Mouse (Mus musculus) MEL (cell line): ENCODE results near the gene Uevld. TPM values are rescaled to one million over a fixed set of nuclear protein-coding genes. Genes with fewer than 3 reads are reported as not detected.

ENCODE experiments used
- DNase-seq: peaks from one replicate; pipeline ENCODE4 v3.0.0; 2011; ENCODE audit warnings: low read depth, low spot score
- H3K27ac ChIP-seq: 2 replicates; pipeline ENCODE4 v1.5.1; 2012; ENCODE audit warnings: low read depth, mild to moderate bottlenecking, control low read depth, low read length, moderate library complexity; ENCODE audit not compliant: control insufficient read depth
- H3K27me3 ChIP-seq, 2 experiments: fragments of 150-350 bp in 1 of 2; sonication (generic) in 1 of 2; 2 replicates each; pipeline ENCODE4 v1.6.1; 2012; ENCODE audit warnings: low read length in 2 of 2, mild to moderate bottlenecking in 2 of 2, improper control_type of control experiment in 1 of 2, moderate library complexity in 1 of 2; ENCODE audit not compliant: insufficient read depth in 2 of 2, control insufficient read depth in 1 of 2
- H3K36me3 ChIP-seq, 2 experiments: 2 replicates each; pipeline ENCODE4 v1.6.1; 2012 to 2014; ENCODE audit warnings: low read length in 2 of 2, improper control_type of control experiment in 1 of 2, inconsistent platforms in 1 of 2, mild to moderate bottlenecking in 1 of 2; ENCODE audit not compliant: insufficient read depth in 2 of 2, control insufficient read depth in 1 of 2
- H3K4me1 ChIP-seq, 2 experiments: fragments of 150-350 bp in 1 of 2; sonication (generic) in 1 of 2; 2 replicates each; pipeline ENCODE4 v1.6.1; 2012; ENCODE audit warnings: low read length in 2 of 2, improper control_type of control experiment in 1 of 2, mild to moderate bottlenecking in 1 of 2; ENCODE audit not compliant: insufficient read depth in 2 of 2, control insufficient read depth in 1 of 2
- H3K4me3 ChIP-seq, 2 experiments: fragments of 150-350 bp in 1 of 2; sonication (generic) in 1 of 2; 2 replicates each; pipeline ENCODE4 v1.5.1; 2012; ENCODE audit warnings: low read depth in 2 of 2, low read length in 2 of 2, mild to moderate bottlenecking in 2 of 2, moderate library complexity in 2 of 2, control low read depth in 1 of 2, improper control_type of control experiment in 1 of 2; ENCODE audit not compliant: control insufficient read depth in 1 of 2, insufficient read depth in 1 of 2
- H3K79me2 ChIP-seq: 2 replicates; pipeline ENCODE4 v1.6.1; 2012; ENCODE audit warnings: mild to moderate bottlenecking, low read length, moderate library complexity; ENCODE audit not compliant: control insufficient read depth, poor library complexity, insufficient read depth
- H3K9ac ChIP-seq: 2 replicates; pipeline ENCODE4 v1.6.1; 2012; ENCODE audit warnings: low read depth, mild to moderate bottlenecking, control low read depth, low read length, moderate library complexity; ENCODE audit not compliant: control insufficient read depth, poor library complexity, severe bottlenecking
- H3K9me3 ChIP-seq: fragments of 150-350 bp; sonication (generic); replicated peaks from 2 replicates; pipeline ENCODE4 v1.6.1; 2012; ENCODE audit warnings: mild to moderate bottlenecking, low read length, improper control_type of control experiment, moderate library complexity; ENCODE audit not compliant: insufficient read depth
- CHD2 ChIP-seq: IDR thresholded peaks from 2 replicates; pipeline ENCODE4 v1.6.1; 2011; ENCODE audit warnings: low read length, improper control_type of control experiment
- CTCF ChIP-seq, 3 experiments: IDR thresholded peaks in 2 of 3; conservative IDR thresholded peaks in 1 of 3; 2 replicates each; pipeline ENCODE4 v1.5.1; 2011 to 2012; ENCODE audit warnings: low read length in 3 of 3, low read depth in 2 of 3, mild to moderate bottlenecking in 2 of 3, improper control_type of control experiment in 1 of 3, inconsistent platforms in 1 of 3, mixed read lengths in 1 of 3, moderate library complexity in 1 of 3; ENCODE audit not compliant: control insufficient read depth in 1 of 3, insufficient read depth in 1 of 3, poor library complexity in 1 of 3, severe bottlenecking in 1 of 3
- EP300 ChIP-seq, 2 experiments: IDR thresholded peaks; 2 replicates each; pipeline ENCODE4 v1.6.1; 2011; ENCODE audit warnings: improper control_type of control experiment in 2 of 2, low read length in 2 of 2, low read depth in 1 of 2, mild to moderate bottlenecking in 1 of 2
- GABPA ChIP-seq: IDR thresholded peaks from 2 replicates; pipeline ENCODE4 v1.6.1; 2012; ENCODE audit warnings: low read depth, mild to moderate bottlenecking, inconsistent platforms, low read length, improper control_type of control experiment, moderate library complexity
- GATA1 ChIP-seq: IDR thresholded peaks from 2 replicates; pipeline ENCODE4 v1.6.1; 2011; ENCODE audit warnings: low read depth, low read length, improper control_type of control experiment
- HCFC1 ChIP-seq: IDR thresholded peaks from 2 replicates; pipeline ENCODE4 v1.6.1; 2012; ENCODE audit warnings: low read depth, mild to moderate bottlenecking, inconsistent platforms, low read length, improper control_type of control experiment, moderate library complexity
- MAX ChIP-seq: IDR thresholded peaks from 2 replicates; pipeline ENCODE4 v1.6.1; 2011; ENCODE audit warnings: low read length, improper control_type of control experiment
- MYB ChIP-seq: IDR thresholded peaks from 2 replicates; pipeline ENCODE4 v1.6.1; 2011; ENCODE audit warnings: mild to moderate bottlenecking, low read depth, low read length, improper control_type of control experiment
- NRF1 ChIP-seq: IDR thresholded peaks from 2 replicates; pipeline ENCODE4 v1.6.1; 2014; ENCODE audit warnings: low read depth, mild to moderate bottlenecking, inconsistent platforms, low read length, improper control_type of control experiment, moderate library complexity; ENCODE audit not compliant: poor library complexity, insufficient read depth, severe bottlenecking
- POLR2AphosphoS2 ChIP-seq: IDR thresholded peaks from 2 replicates; pipeline ENCODE4 v1.6.1; 2011; ENCODE audit warnings: low read length, improper control_type of control experiment
- POLR2AphosphoS5 ChIP-seq: IDR thresholded peaks from 2 replicates; pipeline ENCODE4 v1.6.1; 2012; ENCODE audit warnings: low read depth, borderline replicate concordance, mild to moderate bottlenecking, inconsistent platforms, low read length, moderate library complexity, mixed read lengths
- RAD21 ChIP-seq: IDR thresholded peaks from 2 replicates; pipeline ENCODE4 v1.6.1; 2011; ENCODE audit warnings: mild to moderate bottlenecking, low read depth, low read length, improper control_type of control experiment
- RCOR1 ChIP-seq: IDR thresholded peaks from 2 replicates; pipeline ENCODE4 v1.6.1; 2012; ENCODE audit warnings: low read depth, mild to moderate bottlenecking, inconsistent platforms, low read length, improper control_type of control experiment
- SIN3A ChIP-seq: IDR thresholded peaks from 2 replicates; pipeline ENCODE4 v1.6.1; 2012; ENCODE audit warnings: low read length, improper control_type of control experiment, inconsistent platforms
- TAL1 ChIP-seq: IDR thresholded peaks from 2 replicates; pipeline ENCODE4 v1.6.1; 2012; ENCODE audit warnings: mild to moderate bottlenecking, inconsistent platforms, low read length, moderate library complexity, mixed read lengths
- TBP ChIP-seq: IDR thresholded peaks from 2 replicates; pipeline ENCODE4 v1.8.0; 2011; ENCODE audit warnings: low read depth, low read length, improper control_type of control experiment
- TCF12 ChIP-seq: IDR thresholded peaks from 2 replicates; pipeline ENCODE4 v1.6.1; 2014; ENCODE audit warnings: low read depth, mild to moderate bottlenecking, inconsistent platforms, low read length, improper control_type of control experiment, moderate library complexity
- ZC3H11A ChIP-seq: IDR thresholded peaks from 2 replicates; pipeline ENCODE4 v1.6.1; 2012; ENCODE audit warnings: low read depth, mild to moderate bottlenecking, inconsistent platforms, low read length, improper control_type of control experiment
- ZKSCAN1 ChIP-seq: IDR thresholded peaks from 2 replicates; pipeline ENCODE4 v1.6.1; 2012; ENCODE audit warnings: low read depth, mild to moderate bottlenecking, inconsistent platforms, low read length, improper control_type of control experiment, moderate library complexity
- ZNF384 ChIP-seq: IDR thresholded peaks from 2 replicates; pipeline ENCODE4 v1.6.1; 2012; ENCODE audit warnings: low read depth, mild to moderate bottlenecking, inconsistent platforms, low read length, improper control_type of control experiment
- polyA plus RNA-seq, 2 experiments: library from polyadenylated mRNA; stranded (reverse) in 1 of 2; unstranded in 1 of 2; fragments of >175 nt in 1 of 2; fragments of >200 nt in 1 of 2; gene quantifications; 2 replicates each; pipeline versions ENCODE4 v1.2.1 to v1.2.4; 2012; ENCODE audit warnings: low replicate concordance in 2 of 2, low read depth in 1 of 2; ENCODE audit not compliant: insufficient read length in 2 of 2, insufficient read depth in 1 of 2, missing spikeins in 1 of 2
- total RNA-seq: library from RNA; depleted of rRNA; stranded (reverse); fragments of 300-350 nt; gene quantifications from 2 replicates; pipeline ENCODE4 v1.2.3, GENCODE M21; 2012

Gene Uevld
- total and polyA plus RNA-seq, 3 experiments, result 1.9 to 5.4 TPM; not detected in 1

DNA sequence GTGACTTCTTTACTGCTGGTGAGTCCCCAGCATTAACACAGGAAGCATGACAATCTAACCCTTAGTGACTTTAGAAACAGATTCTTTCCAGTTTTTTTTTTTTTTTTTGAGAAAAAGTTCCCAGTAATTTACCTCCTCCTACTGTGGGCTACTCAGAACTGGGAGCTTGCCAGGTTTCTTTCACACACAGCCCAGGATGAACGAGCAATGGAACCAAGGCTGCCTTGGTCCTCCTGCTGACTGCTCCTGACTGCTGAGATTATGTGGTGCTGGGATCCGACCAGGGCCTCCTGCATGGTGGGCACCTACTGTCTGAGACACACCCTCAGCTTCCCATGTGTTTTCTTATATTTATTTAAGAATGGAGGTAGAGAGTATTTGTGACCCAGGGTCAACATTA is 28.7 kb upstream of the Uevld start:
- peaks cover 0 to 6% of the 10 kb centered on the region in 2 experiments; a peak in 2 of 4 replicates for H3K4me1 ChIP-seq
- no peaks in the 10 kb centered on the region for H3K79me2 ChIP-seq
- H3K27ac ChIP-seq, result no peak overlapping the region
- H3K9ac ChIP-seq, result no peak overlapping the region
- no peak overlapping the region for H3K4me3 ChIP-seq
- H3K36me3 ChIP-seq, result peaks cover 4 to 5% of the 10 kb centered on the region in 2 experiments; a peak in 3 of 4 replicates
- H3K9me3 ChIP-seq, result no peaks in the 10 kb centered on the region
- no peak for TF ChIP-seq GABPA
- TF ChIP-seq GATA1, result no peak
- TF ChIP-seq MYB, result no peak
- no peak for TF ChIP-seq POLR2AphosphoS5
- no peaks in the 10 kb centered on the region; a peak in 2 of 4 replicates for H3K27me3 ChIP-seq
- no peak for DNase-seq

DNA sequence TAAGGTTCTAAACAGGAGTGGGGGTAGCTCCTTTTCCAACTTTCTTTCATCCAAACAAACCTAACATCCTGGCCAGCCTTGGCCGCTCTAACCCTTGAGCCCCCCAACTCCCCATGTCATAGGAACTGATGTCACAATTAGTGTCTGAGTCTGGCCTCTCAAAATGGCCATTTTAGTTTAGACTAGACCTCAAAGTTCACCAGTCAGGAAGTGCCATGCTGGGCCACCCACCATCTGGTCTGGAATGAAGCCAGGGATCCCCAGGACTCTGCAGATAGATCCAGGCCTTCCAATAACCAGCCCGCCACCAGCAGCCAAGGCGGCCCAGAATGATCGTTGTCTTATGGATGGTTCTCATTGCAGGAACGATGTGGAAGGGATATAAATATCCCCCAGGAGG is 28.3 kb upstream of the Uevld start:
- no peaks in the 10 kb centered on the region for H3K79me2 ChIP-seq
- H3K4me3 ChIP-seq, result no peak overlapping the region
- H3K9ac ChIP-seq, result no peak overlapping the region
- H3K9me3 ChIP-seq, result no peaks in the 10 kb centered on the region
- H3K27me3 ChIP-seq, result no peaks in the 10 kb centered on the region; a peak in 2 of 4 replicates
- H3K36me3 ChIP-seq, result peaks cover 2 to 5% of the 10 kb centered on the region in 2 experiments; a peak in 3 of 4 replicates
- TF ChIP-seq CHD2, result no peak
- TF ChIP-seq GABPA, result no peak
- no peak for TF ChIP-seq SIN3A
- no peak for TF ChIP-seq RAD21
- TF ChIP-seq TBP, result no peak
- no peak for TF ChIP-seq NRF1
- no peak for TF ChIP-seq POLR2AphosphoS2
- no peak for TF ChIP-seq TAL1
- no peak for TF ChIP-seq CTCF (IDR thresholded peaks at IDR 0.05 in 2 of 3, conservative IDR thresholded peaks at IDR 0.05 in 1 of 3; ENCODE audit: control insufficient read depth in 1 of 3, insufficient read depth in 1 of 3, low read depth in 2 of 3, low read length in 3 of 3, poor library complexity in 1 of 3, severe bottlenecking in 1 of 3)
- TF ChIP-seq ZC3H11A, result no peak
- no peak for TF ChIP-seq TCF12
- TF ChIP-seq ZKSCAN1, result no peak
- TF ChIP-seq RCOR1, result no peak
- TF ChIP-seq ZNF384, result no peak
- TF ChIP-seq POLR2AphosphoS5, result no peak
- no peak for TF ChIP-seq EP300 (IDR thresholded peaks at IDR 0.05; ENCODE audit: low read depth in 1 of 2, low read length in 2 of 2)
- no peak for TF ChIP-seq HCFC1
- no peak for TF ChIP-seq MAX
- no peak for TF ChIP-seq MYB
- TF ChIP-seq, all 39 proteins: peak for 0
- no peak for DNase-seq
- Histone ChIP-seq H3K27ac (no peak overlapping the region), H3K4me1 (peaks cover 0 to 6% of the 10 kb centered on the region in 2 experiments; a peak in 2 of 4 replicates)
